Mouse (Mus musculus) forebrain, embryonic 15.5 days (tissue): ENCODE data around the gene Adar. TPM values are rescaled to one million over a fixed set of nuclear protein-coding genes. Genes with fewer than 3 reads are reported as not detected.

Experiments used
- ATAC-seq: fragments of 200-750 bp; cut with Nextera tagmentation; replicated peaks from 2 replicates; pipeline ENCODE4 v1.8.0; 2017; ENCODE audit warnings: mild to moderate bottlenecking, moderate TSS enrichment, moderate library complexity
- H3K27ac ChIP-seq: fragments of 300-500 bp; sonication (generic); replicated peaks from 2 replicates; pipeline ENCODE4 v1.5.1; 2015; ENCODE audit warnings: mild to moderate bottlenecking, inconsistent platforms
- H3K27me3 ChIP-seq: fragments of 300-500 bp; sonication (generic); 2 replicates; pipeline ENCODE4 v1.6.1; 2015; ENCODE audit warnings: inconsistent platforms
- H3K36me3 ChIP-seq: fragments of 300-500 bp; sonication (generic); 2 replicates; pipeline ENCODE4 v1.6.1; 2015; ENCODE audit warnings: mild to moderate bottlenecking, inconsistent platforms
- H3K4me1 ChIP-seq: fragments of 300-500 bp; sonication (generic); 2 replicates; pipeline ENCODE4 v1.6.1; 2015; ENCODE audit warnings: inconsistent platforms
- H3K4me2 ChIP-seq: fragments of 300-500 bp; sonication (generic); replicated peaks from 2 replicates; pipeline ENCODE4 v1.6.1; 2015; ENCODE audit warnings: mild to moderate bottlenecking, inconsistent platforms
- H3K4me3 ChIP-seq: fragments of 300-500 bp; sonication (generic); 2 replicates; pipeline ENCODE4 v1.5.1; 2015; ENCODE audit warnings: mild to moderate bottlenecking, inconsistent platforms
- H3K9ac ChIP-seq: fragments of 300-500 bp; sonication (generic); replicated peaks from 2 replicates; pipeline ENCODE4 v1.6.1; 2015; ENCODE audit warnings: mild to moderate bottlenecking, inconsistent platforms
- H3K9me3 ChIP-seq: fragments of 300-500 bp; sonication (generic); 2 replicates; pipeline ENCODE4 v1.6.1; 2016; ENCODE audit warnings: inconsistent platforms
- WGBS: fragments of 180-500 bp; shearing (Covaris S2); methylation state at CpG from one replicate; pipeline ENCODE4 v1.1.7; 2015; ENCODE audit warnings: mixed read lengths; 5-methylcytosine and 5-hydroxymethylcytosine counted together
- polyA plus RNA-seq: library from polyadenylated mRNA; unstranded; fragments of >200 nt; fragmentation: Nextera tagmentation; extraction: Ambion mirVana; gene quantifications from 2 replicates; pipeline ENCODE4 v1.2.1, GENCODE M21; 2015

The Adar gene
- 25.0 and 25.6 TPM in 2 replicates for polyA plus RNA-seq

DNA sequence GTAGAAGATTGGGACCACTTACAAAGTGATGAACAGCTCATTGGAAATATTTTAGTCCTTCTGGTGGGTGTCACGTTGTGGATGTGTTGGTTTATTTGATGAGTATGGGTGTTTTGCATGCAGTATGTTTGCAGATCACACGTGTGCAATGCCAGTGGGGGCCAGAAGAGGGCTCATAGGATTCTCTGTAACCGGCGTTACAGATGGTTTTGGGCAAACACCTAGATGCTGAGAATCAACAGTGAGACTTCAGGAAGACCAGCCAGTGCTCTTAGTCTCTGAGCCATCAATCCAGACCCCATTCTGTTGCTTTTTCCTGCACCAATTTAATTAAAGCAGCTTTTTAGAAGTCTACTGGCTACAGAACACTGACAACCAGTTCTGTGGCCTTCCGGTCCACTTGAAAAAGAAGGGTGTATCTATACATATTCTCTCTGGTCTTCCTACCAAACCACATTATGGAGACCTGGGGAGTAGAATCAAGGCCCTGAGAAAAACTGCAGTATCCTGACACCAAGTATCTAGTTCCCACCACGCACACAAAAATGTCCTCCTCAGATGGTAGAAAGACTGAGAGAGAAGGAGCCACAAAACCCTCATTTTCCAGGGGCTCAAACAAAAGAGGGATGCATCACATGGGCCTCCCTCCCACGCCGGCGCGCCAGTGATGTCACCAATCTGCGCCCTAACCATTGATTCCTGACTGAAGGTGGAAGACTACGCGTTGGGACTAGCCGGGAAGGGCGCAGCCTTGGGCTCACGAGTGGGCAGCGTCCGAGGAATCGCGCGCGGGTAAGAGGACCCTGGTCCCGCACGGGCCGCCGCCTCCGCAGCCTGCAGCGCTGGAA, at the start of gene Adar:
Gene Adar (plus strand): TSS at position 664 of the 848 bp plus-strand sequence.
- H3K4me1 ChIP-seq = peaks cover 20% of the 10 kb centered on the region
- H3K36me3 ChIP-seq = no peaks in the 10 kb centered on the region
- H3K27me3 ChIP-seq = no peaks in the 10 kb centered on the region
- H3K27ac ChIP-seq = peak within 1 kb of the TSS; percentile 88
- peak within 1 kb of the TSS; percentile 72 for H3K9ac ChIP-seq
- no peaks in the 10 kb centered on the region for H3K9me3 ChIP-seq
- H3K4me2 ChIP-seq = peak within 1 kb of the TSS; percentile 66
- peak; percentile 90 for ATAC-seq
- WGBS = 6% methylated on average over 28 of the region's 28 CpGs
- H3K4me3 ChIP-seq = peak within 1 kb of the TSS; percentile 63

DNA sequence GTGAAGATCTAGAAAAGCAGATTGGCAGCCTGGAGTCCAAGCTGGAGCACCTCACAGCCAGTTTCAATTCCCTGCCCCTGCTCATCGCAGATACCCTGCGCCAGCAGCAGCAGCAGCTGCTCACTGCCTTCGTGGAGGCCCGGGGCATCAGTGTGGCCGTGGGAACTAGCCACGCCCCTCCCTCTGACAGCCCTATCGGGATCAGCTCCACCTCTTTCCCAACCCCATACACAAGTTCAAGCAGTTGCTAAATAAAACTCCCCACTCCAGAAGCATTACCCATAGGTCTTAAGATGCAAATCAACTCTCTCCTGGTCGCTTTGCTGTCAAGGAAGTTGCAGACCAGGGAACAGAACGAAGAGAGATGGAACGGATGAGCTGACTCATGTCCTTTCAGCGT, 47.7 kb upstream of the Adar start:
- Histone ChIP-seq H3K36me3 (no peaks in the 10 kb centered on the region), H3K4me3 (no peak overlapping the region), H3K27me3 (no peaks in the 10 kb centered on the region), H3K9me3 (no peaks in the 10 kb centered on the region), H3K9ac (no peak overlapping the region), H3K4me2 (no peak overlapping the region), H3K27ac (no peak overlapping the region), H3K4me1 (peaks cover 8% of the 10 kb centered on the region)
- 47% methylated on average over 11 of the region's 11 CpGs for WGBS
- ATAC-seq = no peak

DNA sequence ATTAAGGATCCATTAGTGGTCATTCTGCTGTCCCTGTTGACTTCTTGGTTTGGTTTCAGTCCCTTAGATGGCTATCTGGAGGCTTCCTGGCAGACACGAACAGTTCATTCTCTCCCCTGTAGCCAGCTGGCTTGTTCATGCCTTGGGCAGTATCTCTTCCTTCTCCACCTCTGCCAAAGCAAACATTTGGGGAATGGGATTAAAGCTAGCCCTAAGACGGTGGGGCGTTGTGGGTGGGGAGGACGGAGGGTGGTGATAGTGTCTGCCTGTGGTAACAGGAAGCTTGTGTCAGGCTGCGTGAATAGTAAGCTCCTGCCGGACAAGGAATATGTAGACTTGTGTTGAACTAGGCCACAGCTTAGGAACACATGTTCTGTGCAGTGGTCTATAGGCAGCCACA, 43.5 kb upstream of the Adar start:
- WGBS = 88% methylated on average over 6 of the region's 6 CpGs
- H3K27ac ChIP-seq = no peak overlapping the region
- H3K4me1 ChIP-seq = peaks cover 7% of the 10 kb centered on the region
- no peaks in the 10 kb centered on the region for H3K27me3 ChIP-seq
- H3K9ac ChIP-seq = no peak overlapping the region
- H3K36me3 ChIP-seq = no peaks in the 10 kb centered on the region
- H3K9me3 ChIP-seq = no peaks in the 10 kb centered on the region
- no peak overlapping the region for H3K4me3 ChIP-seq
- H3K4me2 ChIP-seq = no peak overlapping the region
- ATAC-seq = no peak

DNA sequence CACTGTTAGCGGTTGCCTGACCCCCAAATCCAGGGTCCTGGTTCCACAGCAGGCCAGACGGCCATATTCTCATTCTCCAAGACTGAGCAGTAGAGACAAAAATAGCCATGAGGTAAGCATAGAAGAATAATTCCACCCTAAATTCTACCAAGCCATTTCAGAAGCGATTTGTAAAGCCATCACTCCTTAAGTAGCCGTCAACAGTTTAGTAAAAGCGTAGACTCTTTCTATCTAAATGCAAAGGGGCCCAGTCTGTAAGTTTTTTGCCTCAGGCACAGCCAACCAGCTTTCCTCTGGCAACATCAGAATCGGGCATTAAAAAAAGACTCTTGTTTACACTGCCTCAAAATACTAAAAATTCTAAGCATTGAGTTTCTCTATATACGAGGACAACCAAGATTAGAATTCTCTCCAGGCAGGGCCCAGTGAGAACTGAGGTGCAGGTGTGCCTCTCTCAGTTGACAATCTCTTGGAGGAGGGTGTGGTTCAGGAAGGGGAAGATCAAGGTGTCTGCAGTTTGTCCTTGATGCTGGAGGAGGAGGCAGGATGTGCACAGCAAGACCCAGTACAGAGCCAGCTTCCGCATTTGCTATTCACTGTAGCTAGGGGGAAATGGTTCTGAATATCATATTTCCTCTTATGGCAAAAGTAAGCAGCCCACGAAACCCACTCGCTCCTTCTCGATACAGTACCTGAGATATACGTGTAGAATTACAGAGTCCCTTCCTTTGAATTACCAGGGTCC, 42.1 kb upstream of the Adar start:
- no peak overlapping the region for H3K4me3 ChIP-seq
- H3K27me3 ChIP-seq = no peaks in the 10 kb centered on the region
- no peak overlapping the region for H3K9ac ChIP-seq
- WGBS = 74% methylated on average over 12 of the region's 12 CpGs
- no peaks in the 10 kb centered on the region for H3K36me3 ChIP-seq
- H3K9me3 ChIP-seq = no peaks in the 10 kb centered on the region
- H3K4me2 ChIP-seq = no peak overlapping the region
- peaks cover 11% of the 10 kb centered on the region for H3K4me1 ChIP-seq
- no peak overlapping the region for H3K27ac ChIP-seq
- ATAC-seq = no peak

DNA sequence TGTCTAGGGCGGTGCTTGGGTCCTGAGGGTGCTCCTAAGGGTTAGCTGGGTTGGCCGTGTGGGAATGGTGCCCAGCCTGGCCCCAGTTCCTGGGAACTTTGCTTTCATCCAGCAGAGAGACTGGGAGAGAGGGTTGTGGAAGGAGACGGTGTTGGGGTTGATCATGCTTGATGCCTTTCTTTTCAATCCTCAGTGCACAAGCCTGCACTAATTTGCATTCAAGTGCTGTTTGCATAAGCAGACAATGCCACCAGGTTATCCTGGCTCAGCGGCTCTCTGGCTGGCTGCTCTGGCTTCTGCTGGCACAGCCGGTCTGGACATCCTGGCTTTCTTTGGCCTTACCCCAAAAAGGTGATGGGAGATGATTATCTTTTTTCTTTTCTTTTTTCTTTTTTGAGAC, 37.2 kb upstream of the Adar start:
- H3K27ac ChIP-seq = peak overlapping the region; percentile 12; the same call in 1 of the 2 replicates
- WGBS = 17% methylated on average over 5 of the region's 5 CpGs

DNA sequence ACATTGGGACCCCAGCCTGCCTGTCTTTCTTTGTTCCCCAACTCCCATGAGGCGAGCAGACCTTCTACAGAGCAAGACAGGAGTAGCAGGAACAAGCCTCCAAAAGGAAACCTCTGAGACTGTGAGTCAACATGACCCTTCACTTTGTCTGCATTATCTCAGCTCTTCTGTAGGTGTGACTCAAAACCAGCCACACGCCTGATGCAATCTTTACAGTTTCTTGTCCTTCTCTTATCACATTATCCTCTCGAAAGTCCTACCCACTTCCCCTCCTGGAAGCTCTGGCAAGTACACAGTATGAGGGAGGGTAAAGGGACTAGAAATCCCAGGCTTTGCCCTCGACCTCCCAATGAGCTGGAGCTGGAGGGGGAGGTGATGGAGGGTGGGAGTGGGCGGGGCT, 28.8 kb upstream of the Adar start:
- Histone ChIP-seq H3K27ac (no peak overlapping the region), H3K9me3 (no peaks in the 10 kb centered on the region), H3K27me3 (no peaks in the 10 kb centered on the region), H3K4me1 (peaks cover 20% of the 10 kb centered on the region), H3K9ac (no peak overlapping the region), H3K4me2 (no peak overlapping the region), H3K4me3 (no peak overlapping the region), H3K36me3 (no peaks in the 10 kb centered on the region)
- 66% methylated on average over 5 of the region's 5 CpGs for WGBS
- no peak for ATAC-seq

More for the DNA sequence above, 37.2 kb upstream of the Adar start:
- Histone ChIP-seq H3K9me3 (no peaks in the 10 kb centered on the region), H3K4me2 (no peak overlapping the region), H3K9ac (no peak overlapping the region), H3K27me3 (no peaks in the 10 kb centered on the region), H3K4me1 (peaks cover 10% of the 10 kb centered on the region), H3K36me3 (no peaks in the 10 kb centered on the region), H3K4me3 (no peak overlapping the region)
- ATAC-seq = peak; percentile 75

DNA sequence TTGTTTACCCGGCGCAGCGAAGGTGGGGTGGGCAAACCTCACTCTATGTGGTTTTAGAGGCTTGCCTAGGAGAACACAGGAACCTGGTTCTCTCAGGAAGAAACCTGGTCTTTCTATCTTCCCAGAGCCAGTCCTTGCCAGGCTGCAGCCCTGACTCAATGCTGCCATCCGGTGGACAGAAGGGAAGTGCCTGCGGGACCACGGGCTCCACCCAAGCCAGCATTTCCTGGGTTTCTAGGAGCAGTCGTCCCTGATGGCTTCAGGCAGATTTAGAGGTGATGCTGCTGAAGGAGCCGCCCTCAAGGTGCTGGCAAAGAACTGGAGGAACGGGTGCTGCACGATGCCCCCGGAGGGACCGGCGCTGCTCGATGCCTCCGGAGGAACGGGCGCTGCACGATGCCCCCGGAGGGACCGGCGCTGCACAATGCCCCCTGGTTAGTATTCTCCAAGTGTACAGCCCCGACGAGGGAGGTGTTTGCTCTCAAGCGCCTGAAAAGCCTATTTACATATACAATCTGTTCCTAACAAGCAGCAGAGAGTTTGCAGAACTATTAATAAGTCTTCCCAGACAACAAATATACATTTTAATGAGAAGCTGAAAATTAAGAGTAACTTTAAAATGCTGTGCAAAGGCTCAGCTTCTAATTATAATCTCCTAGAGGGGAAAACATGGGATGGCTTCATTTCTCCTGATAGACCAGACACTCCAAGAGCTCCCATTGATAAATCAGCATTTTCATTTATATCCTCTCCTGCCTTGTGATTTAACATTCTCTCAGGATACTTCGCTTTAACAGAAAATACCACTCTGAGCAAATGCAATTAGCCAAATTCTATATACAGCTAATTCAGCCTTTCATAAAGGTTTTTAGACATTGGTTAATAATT, 25.9 kb upstream of the Adar start:
- H3K4me1 ChIP-seq = peaks cover 20% of the 10 kb centered on the region

DNA sequence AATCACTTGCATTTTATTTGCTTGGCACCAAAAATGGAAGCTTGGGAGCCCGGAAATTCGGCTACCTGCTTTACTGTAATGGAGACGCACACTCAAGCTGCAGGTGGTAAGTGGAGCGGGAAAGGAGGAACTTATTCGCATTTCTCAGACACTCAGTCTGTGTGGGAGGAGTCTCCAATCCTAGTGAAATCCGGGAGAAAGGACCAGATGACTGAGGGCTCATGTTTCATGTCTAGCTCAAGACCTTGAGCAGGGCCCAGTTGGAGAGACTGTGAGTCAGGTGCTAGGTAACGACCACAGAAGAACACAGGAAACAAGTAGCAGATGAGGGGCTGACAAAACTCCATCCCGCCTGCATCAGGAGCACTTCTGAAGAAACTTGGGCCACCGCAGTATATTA, 23.0 kb upstream of the Adar start:
- no peak overlapping the region for H3K27ac ChIP-seq
- no peak for ATAC-seq
- no peak overlapping the region for H3K4me2 ChIP-seq
- no peaks in the 10 kb centered on the region for H3K9me3 ChIP-seq
- H3K36me3 ChIP-seq = no peaks in the 10 kb centered on the region
- WGBS = 82% methylated on average over 9 of the region's 9 CpGs
- no peaks in the 10 kb centered on the region for H3K27me3 ChIP-seq
- H3K4me3 ChIP-seq = no peak overlapping the region
- no peak overlapping the region for H3K9ac ChIP-seq
- peaks cover 27% of the 10 kb centered on the region for H3K4me1 ChIP-seq

More for the DNA sequence above, 25.9 kb upstream of the Adar start:
- Histone ChIP-seq H3K9ac (peak overlapping the region; percentile 93), H3K36me3 (no peaks in the 10 kb centered on the region), H3K4me3 (peak overlapping the region; percentile 61), H3K4me2 (peak overlapping the region; percentile 82), H3K9me3 (no peaks in the 10 kb centered on the region), H3K27me3 (no peaks in the 10 kb centered on the region), H3K27ac (peak overlapping the region; percentile 98)
- 2% methylated on average over 25 of the region's 25 CpGs for WGBS
- ATAC-seq = peak; percentile 95

DNA sequence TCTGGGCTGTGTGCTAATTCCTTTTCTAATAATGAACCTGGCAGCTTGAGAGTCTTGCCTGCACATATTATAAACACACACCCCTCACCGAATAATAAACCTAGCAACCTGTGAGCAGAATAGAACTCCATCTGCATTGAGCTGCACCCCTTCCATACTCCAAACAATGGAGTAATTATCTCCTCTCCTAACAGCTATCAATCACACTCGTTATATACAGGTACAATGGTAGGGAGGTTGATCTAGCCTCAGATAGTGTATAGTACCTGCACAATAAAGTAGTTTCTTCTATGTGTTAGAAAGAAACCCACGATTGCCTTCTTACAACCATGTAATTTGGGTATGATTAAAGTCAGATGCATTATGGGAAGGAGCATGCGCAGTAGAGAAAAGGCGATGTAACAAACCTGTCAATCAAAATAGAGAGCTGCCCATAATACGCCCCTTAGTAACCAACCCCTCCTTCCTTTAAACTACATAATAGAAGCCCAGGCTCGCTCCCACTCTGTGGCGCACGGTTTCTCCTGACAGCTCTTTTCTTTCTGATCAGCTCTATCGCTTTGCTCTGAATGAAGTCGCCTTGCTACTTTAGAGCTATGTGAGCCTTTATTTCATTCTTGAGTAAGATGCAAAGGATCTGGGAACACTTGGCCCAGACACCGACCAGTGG, 18.5 kb upstream of the Adar start:
- peak overlapping the region; percentile 7; the same call in 1 of the 2 replicates for H3K4me3 ChIP-seq
- 31% methylated on average over 12 of the region's 12 CpGs for WGBS
- H3K9ac ChIP-seq = no peak overlapping the region
- ATAC-seq = peak; percentile 93
- H3K4me1 ChIP-seq = peaks cover 7% of the 10 kb centered on the region; the same call in 1 of the 2 replicates
- H3K36me3 ChIP-seq = no peaks in the 10 kb centered on the region
- H3K4me2 ChIP-seq = peak overlapping the region; percentile 23; the same call in 1 of the 2 replicates
- H3K27ac ChIP-seq = peak overlapping the region; percentile 81
- no peaks in the 10 kb centered on the region for H3K9me3 ChIP-seq
- no peaks in the 10 kb centered on the region for H3K27me3 ChIP-seq

DNA sequence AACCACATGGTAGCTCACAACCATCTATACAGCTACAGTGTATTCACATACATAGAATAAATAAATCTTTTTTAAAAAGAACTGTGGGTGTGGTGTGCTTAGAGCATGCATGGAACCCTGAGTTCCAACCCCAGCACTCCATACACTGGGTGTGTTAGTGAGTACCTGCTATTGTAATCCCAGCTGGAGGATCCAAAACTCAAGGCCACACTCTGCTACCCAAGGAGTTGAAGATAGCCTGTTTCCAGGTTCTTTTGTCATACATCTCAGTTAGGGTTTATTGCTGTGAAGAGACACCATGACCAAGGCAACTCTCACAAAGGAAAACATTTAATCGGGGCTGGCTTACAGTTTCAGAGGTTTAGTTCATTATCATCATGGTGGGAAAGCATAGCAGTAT, 15.9 kb upstream of the Adar start:
- ATAC-seq = no peak
- no peak overlapping the region for H3K4me3 ChIP-seq
- peaks cover 7% of the 10 kb centered on the region; the same call in 1 of the 2 replicates for H3K4me1 ChIP-seq
- H3K4me2 ChIP-seq = no peak overlapping the region
- no peak overlapping the region for H3K9ac ChIP-seq
- H3K27me3 ChIP-seq = no peaks in the 10 kb centered on the region
- no peak overlapping the region for H3K27ac ChIP-seq
- H3K36me3 ChIP-seq = no peaks in the 10 kb centered on the region
- WGBS = 91% methylated on average over 1 of the region's 1 CpGs
- H3K9me3 ChIP-seq = no peaks in the 10 kb centered on the region

DNA sequence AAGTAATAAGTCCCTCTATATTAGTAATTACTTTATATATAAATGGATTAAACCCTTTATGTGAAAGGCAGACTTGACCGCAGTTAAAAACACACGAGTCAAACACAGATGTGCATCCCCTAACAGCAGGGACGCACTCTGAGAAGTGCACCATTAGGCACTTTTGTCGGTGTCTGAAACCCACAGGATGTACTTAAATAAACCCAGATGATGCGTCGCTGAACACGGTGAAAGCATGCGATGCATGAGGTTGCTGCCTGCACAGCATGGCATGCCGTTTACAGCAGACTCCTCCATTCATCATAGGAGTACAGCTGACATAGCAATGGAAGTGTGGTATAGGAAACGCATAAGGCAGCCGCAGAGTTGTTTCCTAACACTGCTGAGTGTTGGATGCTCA, 14.4 kb upstream of the Adar start:
- H3K9me3 ChIP-seq = no peaks in the 10 kb centered on the region
- WGBS = 62% methylated on average over 11 of the region's 11 CpGs
- H3K4me3 ChIP-seq = no peak overlapping the region
- H3K27me3 ChIP-seq = no peaks in the 10 kb centered on the region
- H3K27ac ChIP-seq = no peak overlapping the region
- H3K36me3 ChIP-seq = no peaks in the 10 kb centered on the region
- H3K4me1 ChIP-seq = peaks cover 7% of the 10 kb centered on the region; the same call in 1 of the 2 replicates
- H3K4me2 ChIP-seq = no peak overlapping the region
- H3K9ac ChIP-seq = no peak overlapping the region
- ATAC-seq = no peak
